Mouse (Mus musculus) bone marrow macrophage, adult 2 months (primary cell): Measurements from ENCODE around the gene Cnn1. TPM values are rescaled to one million over a fixed set of nuclear protein-coding genes. Genes with fewer than 3 reads are reported as not detected.

Experiments
- H3K27ac ChIP-seq: 2 replicates; pipeline ENCODE4 v1.5.1; 2012; ENCODE audit warnings: low read depth, low read length; ENCODE audit not compliant: insufficient read depth
- H3K4me1 ChIP-seq: 2 replicates; pipeline ENCODE4 v1.6.1; 2012; ENCODE audit warnings: low read length; ENCODE audit not compliant: control insufficient read depth, insufficient read depth
- H3K4me3 ChIP-seq: 2 replicates; pipeline ENCODE4 v1.5.1; 2012; ENCODE audit warnings: mild to moderate bottlenecking, low read length, moderate library complexity; ENCODE audit not compliant: insufficient read depth
- CTCF ChIP-seq: IDR thresholded peaks from 2 replicates; pipeline ENCODE4 v1.5.1; 2012; ENCODE audit warnings: low read depth, mild to moderate bottlenecking, low read length, moderate library complexity
- POLR2A ChIP-seq: IDR thresholded peaks from 2 replicates; pipeline ENCODE4 v1.6.1; 2012; ENCODE audit warnings: mild to moderate bottlenecking, low read depth, low read length, borderline replicate concordance
- polyA plus RNA-seq: library from polyadenylated mRNA; stranded (reverse); fragments of >200 nt; gene quantifications from 2 replicates; pipeline ENCODE4 v1.2.4, GENCODE M21; 2012; ENCODE audit not compliant: missing spikeins, insufficient read depth, insufficient read length

Cnn1 gene
- polyA plus RNA-seq, result 1.6 and 1.9 TPM in 2 replicates

GRCm38 (mm10) chr9:22098993-22099696 lies at the start of gene Cnn1:
Gene Cnn1 (plus strand): TSS chr9:22099216.
- TF ChIP-seq POLR2A, result no peak
- TF ChIP-seq CTCF, result no peak
- Histone ChIP-seq H3K27ac (no peak within 1 kb of the TSS), H3K4me3 (no peak within 1 kb of the TSS), H3K4me1 (no peaks in the 10 kb centered on the region)

GRCm38 (mm10) chr9:22049315-22049714 lies 49.7 kb upstream of the Cnn1 start:
- no peak overlapping the region for H3K4me3 ChIP-seq
- no peak for TF ChIP-seq CTCF
- TF ChIP-seq POLR2A, result no peak
- no peaks in the 10 kb centered on the region; the same call in 1 of the 2 replicates for H3K4me1 ChIP-seq
- H3K27ac ChIP-seq, result no peak overlapping the region

- TF ChIP-seq CTCF (no peak), POLR2A (no peak)
- Histone ChIP-seq H3K27ac (no peak overlapping the region), H3K4me3 (no peak overlapping the region), H3K4me1 (peaks cover 2% of the 10 kb centered on the region; the same call in 1 of the 2 replicates)
Measured at GRCm38 (mm10) chr9:22049721-22050270, 49.2 kb upstream of the Cnn1 start.

GRCm38 (mm10) chr9:22050351-22050889 lies 48.6 kb upstream of the Cnn1 start:
- H3K4me3 ChIP-seq, result no peak overlapping the region; the same call in 1 of the 2 replicates
- TF ChIP-seq CTCF (no peak), POLR2A (no peak)
- H3K4me1 ChIP-seq, result peaks cover 2% of the 10 kb centered on the region; the same call in 1 of the 2 replicates
- no peak overlapping the region for H3K27ac ChIP-seq

- Histone ChIP-seq H3K4me1 (peaks cover 2% of the 10 kb centered on the region; the same call in 1 of the 2 replicates), H3K27ac (no peak overlapping the region), H3K4me3 (no peak overlapping the region)
- no peak for TF ChIP-seq POLR2A
- TF ChIP-seq CTCF, result no peak
Measured at GRCm38 (mm10) chr9:22051161-22051957, 47.7 kb upstream of the Cnn1 start.

GRCm38 (mm10) chr9:22051958-22052254 lies 47.1 kb upstream of the Cnn1 start, which contains the start of gene Elavl3:
Gene Elavl3 (minus strand): TSS chr9:22052023.
- H3K27ac ChIP-seq, result no peak within 1 kb of the TSS
- peaks cover 2% of the 10 kb centered on the region; the same call in 1 of the 2 replicates for H3K4me1 ChIP-seq
- no peak within 1 kb of the TSS for H3K4me3 ChIP-seq
- TF ChIP-seq POLR2A, result no peak
- TF ChIP-seq CTCF, result no peak

- TF ChIP-seq CTCF (no peak), POLR2A (no peak)
- Histone ChIP-seq H3K27ac (no peak overlapping the region), H3K4me1 (peaks cover 4% of the 10 kb centered on the region), H3K4me3 (no peak overlapping the region)
Measured at GRCm38 (mm10) chr9:22053657-22054056, 45.4 kb upstream of the Cnn1 start.

GRCm38 (mm10) chr9:22054411-22055076 lies 44.5 kb upstream of the Cnn1 start:
- Histone ChIP-seq H3K4me3 (peak overlapping the region; percentile 47), H3K27ac (no peak overlapping the region), H3K4me1 (peaks cover 5% of the 10 kb centered on the region)
- TF ChIP-seq CTCF (no peak), POLR2A (no peak)

- TF ChIP-seq CTCF, result no peak
- TF ChIP-seq POLR2A, result no peak
- H3K27ac ChIP-seq, result no peak overlapping the region
- H3K4me1 ChIP-seq, result peaks cover 5% of the 10 kb centered on the region
- no peak overlapping the region for H3K4me3 ChIP-seq
Measured at GRCm38 (mm10) chr9:22055713-22056112, 43.3 kb upstream of the Cnn1 start.
